In genomic region chr1:74859223-74859984, GRCm38 (mm10) we compare ENCODE assay signal across 13 mouse cellular contexts. TPM values are rescaled to one million over a fixed set of nuclear protein-coding genes. Genes with fewer than 3 reads are reported as not detected.
DNase-seq lines count a peak whose midpoint lies in the region; ATAC-seq and TF ChIP-seq lines count a peak whose summit lies in the region.
"Had no signal": no experiment of that assay in that cellular context is flagged by ENCODE, and none has a peak within 500 bp of the region (broad histone marks: within the 10 kb centered on the region; RNA-seq: fewer than 3 reads in every experiment).

No protein-coding gene starts in this region.

- H3K4me3 ChIP-seq in olfactory bulb, adult 2 months (ENCODE audit: insufficient read depth, low read depth, low read length), result no peak overlapping the region
- no peak overlapping the region for H3K4me3 ChIP-seq in thymus, adult 2 months (ENCODE audit: control insufficient read depth, insufficient read depth, low read length)

- peaks cover 23% of the 10 kb centered on the region for H3K27me3 ChIP-seq in thymus, adult 2 months (ENCODE audit: control insufficient read depth, insufficient read depth, low read length)

- no peaks in the 10 kb centered on the region for H3K36me3 ChIP-seq in thymus, adult 2 months (ENCODE audit: control insufficient read depth, insufficient read depth, low read length)

- no peak for TF ChIP-seq POLR2A in olfactory bulb, adult 2 months (IDR thresholded peaks at IDR 0.05; ENCODE audit: insufficient read depth, low read depth, low read length)
- TF ChIP-seq POLR2A in thymus, adult 2 months (IDR thresholded peaks at IDR 0.05; ENCODE audit: control insufficient read depth, extremely low read depth, insufficient read depth, low read length, poor library complexity), result no peak

- WGBS in olfactory bulb, adult 2 months, result 35% methylated on average over 6 of the region's 6 CpGs
- 30% methylated on average over 6 of the region's 6 CpGs for WGBS in thymus, adult 2 months

- peaks cover 16% of the 10 kb centered on the region for H3K4me1 ChIP-seq in olfactory bulb, adult 2 months (ENCODE audit: control insufficient read depth, insufficient read depth, low read length)
- H3K4me1 ChIP-seq in thymus, adult 2 months (replicated peaks; ENCODE audit: control insufficient read depth, insufficient read depth, low read length), result peaks cover 10% of the 10 kb centered on the region; the same call in 1 of the 2 replicates

- H3K27ac ChIP-seq in olfactory bulb, adult 2 months (ENCODE audit: insufficient read depth, low read depth, low read length), result 0 out of 2 replicates have a peak overlapping the region, but pooled peaks have one; percentile 4
- no peak overlapping the region for H3K27ac ChIP-seq in thymus, adult 2 months (ENCODE audit: control insufficient read depth, insufficient read depth, low read length)

- no peak for ATAC-seq in erythroid progenitor cell, adult 5-6 weeks (replicated peaks; ENCODE audit: low FRiP score, poor library complexity, severe bottlenecking)

- no peak for TF ChIP-seq CTCF in olfactory bulb, adult 2 months (IDR thresholded peaks at IDR 0.05; ENCODE audit: insufficient read depth, low read depth, low read length)
- TF ChIP-seq CTCF in thymus, adult 2 months (IDR thresholded peaks at IDR 0.05; ENCODE audit: borderline replicate concordance, control insufficient read depth, extremely low read depth, insufficient read depth, low read length, poor library complexity), result no peak

- peak; percentile 20 to 31 for DNase-seq in layer of hippocampus, postnatal 10 days (ENCODE audit: low spot score in 2 of 2)
- no peak for DNase-seq in layer of hippocampus, postnatal 25 days (ENCODE audit: extremely low spot score in 1 of 2, low spot score in 1 of 2)
- peak; percentile 25 for DNase-seq in cerebellum, adult 8-10 months
- peak; percentile 28 to 51 for DNase-seq in layer of hippocampus, postnatal 14 days (ENCODE audit: low spot score in 2 of 2)
- DNase-seq in gastrocnemius, postnatal 10 days, result no peak
- DNase-seq in thymus, adult 2 months, result no peak
- DNase-seq: adrenal gland, postnatal 14 days had no signal

RNA-seq across cellular contexts. Expression of gene Cdk5r2, which starts 4.7 kb away (rescaled TPM):
- 100 to 1,000 TPM; 286 to 311 TPM for total RNA-seq in layer of hippocampus, postnatal 10 days (2021)
- total RNA-seq in layer of hippocampus, postnatal 25 days (2021), result 100 to 1,000 TPM; 224 to 251 TPM
- 100 to 1,000 TPM; 270 to 283 TPM for total RNA-seq in layer of hippocampus, postnatal 14 days (2021)
- not detected in 2 replicates for polyA plus RNA-seq in olfactory bulb, adult 2 months (2012; ENCODE audit: insufficient read depth, insufficient read length, low replicate concordance, missing spikeins)
- total RNA-seq in gastrocnemius, postnatal 10 days (2021), result under 1 TPM; 0.52 to 0.56 TPM
- 0.31 and 0.34 TPM in 2 replicates for polyA plus RNA-seq in thymus, adult 2 months (2012; rRNA removed)
- not detected in 2 replicates for total RNA-seq in erythroid progenitor cell, adult 5-6 weeks (2015; ENCODE audit: low replicate concordance)
- total RNA-seq in erythroid progenitor cell, adult 5-6 weeks (2017; ENCODE audit: low replicate concordance), result not detected in 2 replicates
- total RNA-seq: common myeloid progenitor, adult 5-6 weeks had no signal
- polyA plus RNA-seq: kidney, embryonic 14.5 days had no signal

RNA-seq across cellular contexts. Expression of gene Fev, which starts 25.8 kb away (rescaled TPM):
- not detected for total RNA-seq in layer of hippocampus, postnatal 10 days (2021)
- not detected for total RNA-seq in layer of hippocampus, postnatal 25 days (2021)
- total RNA-seq in layer of hippocampus, postnatal 14 days (2021), result not detected
- not detected in 2 replicates for polyA plus RNA-seq in olfactory bulb, adult 2 months (2012; ENCODE audit: insufficient read depth, insufficient read length, low replicate concordance, missing spikeins)
- not detected for total RNA-seq in gastrocnemius, postnatal 10 days (2021)
- polyA plus RNA-seq in thymus, adult 2 months (2012; rRNA removed), result 0.24 and 0.26 TPM in 2 replicates
- not detected in 2 replicates for total RNA-seq in erythroid progenitor cell, adult 5-6 weeks (2015; ENCODE audit: low replicate concordance)
- total RNA-seq in erythroid progenitor cell, adult 5-6 weeks (2017; ENCODE audit: low replicate concordance), result not detected in 2 replicates
- total RNA-seq: common myeloid progenitor, adult 5-6 weeks had no signal

RNA-seq across cellular contexts. Expression of gene Cryba2, which starts 33.5 kb away (rescaled TPM):
- total RNA-seq in layer of hippocampus, postnatal 10 days (2021), result under 1 TPM in 1 of 2 experiments, not detected in 1; 0.53 TPM
- under 1 TPM in 1 of 2 experiments, not detected in 1; 0.39 TPM for total RNA-seq in layer of hippocampus, postnatal 25 days (2021)
- under 1 TPM in 1 of 2 experiments, not detected in 1; 0.91 TPM for total RNA-seq in layer of hippocampus, postnatal 14 days (2021)
- not detected in 2 replicates for polyA plus RNA-seq in olfactory bulb, adult 2 months (2012; ENCODE audit: insufficient read depth, insufficient read length, low replicate concordance, missing spikeins)
- not detected for total RNA-seq in gastrocnemius, postnatal 10 days (2021)
- polyA plus RNA-seq in thymus, adult 2 months (2012; rRNA removed), result 1.0 and 1.5 TPM in 2 replicates
- total RNA-seq in erythroid progenitor cell, adult 5-6 weeks (2015; ENCODE audit: low replicate concordance), result not detected in 2 replicates
- total RNA-seq in erythroid progenitor cell, adult 5-6 weeks (2017; ENCODE audit: low replicate concordance), result not detected in 2 replicates
- total RNA-seq: common myeloid progenitor, adult 5-6 weeks had no signal
- polyA plus RNA-seq: heart, embryonic 14.5 days; kidney, embryonic 14.5 days; limb, embryonic 14.5 days had no signal

Comparison
In these comparisons a context has a peak if more than half of its experiments do, and no peak if none do; other contexts are left out.
1. DNase-seq: peak in layer of hippocampus, postnatal 10 days (2 of 2), cerebellum, adult 8-10 months (single experiment) and layer of hippocampus, postnatal 14 days (2 of 2); none in layer of hippocampus, postnatal 25 days (0 of 2), gastrocnemius, postnatal 10 days (single experiment) and thymus, adult 2 months (single experiment).
2. RNA of gene Cdk5r2, which starts 4.7 kb away (total RNA-seq): 286 to 311 TPM in layer of hippocampus, postnatal 10 days, 270 to 283 TPM in layer of hippocampus, postnatal 14 days and 224 to 251 TPM in layer of hippocampus, postnatal 25 days; 0.52 to 0.56 TPM in gastrocnemius, postnatal 10 days and not detected in erythroid progenitor cell, adult 5-6 weeks; every median in the first group is over 100 times any median in the second.